Comparison of ENCODE assay signal across 8 mouse cellular contexts in genomic region chr17:21534460-21535095, GRCm38 (mm10). TPM values are rescaled to one million over a fixed set of nuclear protein-coding genes. Genes with fewer than 3 reads are reported as not detected.
DNase-seq lines count a peak whose midpoint lies in the region; ATAC-seq and TF ChIP-seq lines count a peak whose summit lies in the region.

No protein-coding gene starts in this region.

- no peak for TF ChIP-seq POLR2A in cerebellum, adult 2 months (IDR thresholded peaks at IDR 0.05; ENCODE audit: borderline replicate concordance, insufficient read depth, low read length)

- no peaks in the 10 kb centered on the region for H3K36me3 ChIP-seq in forebrain, postnatal 0 days (ENCODE audit: insufficient read depth)
- H3K36me3 ChIP-seq in intestine, postnatal 0 days (ENCODE audit: control insufficient read depth, insufficient read depth): no peaks in the 10 kb centered on the region
- no peaks in the 10 kb centered on the region for H3K36me3 ChIP-seq in liver, embryonic 12.5 days
- H3K36me3 ChIP-seq in neural tube, embryonic 11.5 days (ENCODE audit: control insufficient read depth, insufficient read depth, low read length): no peaks in the 10 kb centered on the region

- peak; percentile 60 for DNase-seq in 3134 (ENCODE audit: extremely low read depth, insufficient read length, low spot score)
- peak; percentile 51 to 73 for DNase-seq in CD8-positive naive resting alpha-beta T cell, adult 2 months (ENCODE audit: low read depth in 2 of 2, low spot score in 2 of 2)
- DNase-seq in cerebellum, adult 2 months: peak; percentile 23 to 83
- peak; percentile 85 for DNase-seq in forebrain, postnatal 0 days
- DNase-seq in neural tube, embryonic 11.5 days (ENCODE audit: low spot score): peak; percentile 37
- DNase-seq in urinary bladder, adult 2 months (ENCODE audit: low spot score): no peak

- H3K27ac ChIP-seq in cerebellum, adult 2 months (ENCODE audit: insufficient read depth, low read length): peak overlapping the region; percentile 29
- H3K27ac ChIP-seq in forebrain, postnatal 0 days (ENCODE audit: low read depth, low read length): 0 out of 2 replicates have a peak overlapping the region, but pooled peaks have one; percentile 9
- H3K27ac ChIP-seq in intestine, postnatal 0 days (ENCODE audit: low read depth, low read length): no peak overlapping the region
- peak overlapping the region; percentile 27; the same call in 1 of the 2 replicates for H3K27ac ChIP-seq in liver, embryonic 12.5 days
- no peak overlapping the region for H3K27ac ChIP-seq in neural tube, embryonic 11.5 days (ENCODE audit: low read depth, low read length)

- peak; percentile 38 for ATAC-seq in forebrain, postnatal 0 days
- ATAC-seq in intestine, postnatal 0 days: peak; percentile 45
- ATAC-seq in liver, embryonic 12.5 days: peak; percentile 26
- peak; percentile 13; the same call in 1 of the 2 replicates for ATAC-seq in neural tube, embryonic 11.5 days (ENCODE audit: insufficient read depth, low FRiP score, low TSS enrichment)

- 2% methylated on average over 4 of the region's 4 CpGs for WGBS in cerebellum, adult 2 months
- WGBS in forebrain, postnatal 0 days: 17% methylated on average over 4 of the region's 4 CpGs
- WGBS in intestine, postnatal 0 days: 17% methylated on average over 4 of the region's 4 CpGs
- WGBS in liver, embryonic 12.5 days (ENCODE audit: insufficient replicate concordance): 4% methylated on average over 4 of the region's 4 CpGs
- WGBS in neural tube, embryonic 11.5 days: 25% methylated on average over 4 of the region's 4 CpGs

- peak; percentile 50; the same call in 1 of the 2 replicates for TF ChIP-seq CTCF in cerebellum, adult 2 months (IDR thresholded peaks at IDR 0.05; ENCODE audit: borderline replicate concordance, insufficient read depth, low read depth, low read length)
- peak; percentile 86 for TF ChIP-seq CTCF in forebrain, postnatal 0 days (IDR thresholded peaks at IDR 0.05; ENCODE audit: low read depth)
- TF ChIP-seq CTCF in intestine, postnatal 0 days (IDR thresholded peaks at IDR 0.05; ENCODE audit: low read depth): peak; percentile 90

- no peak overlapping the region for H3K4me3 ChIP-seq in cerebellum, adult 2 months (replicated peaks; ENCODE audit: insufficient read depth, low read depth, low read length)
- H3K4me3 ChIP-seq in forebrain, postnatal 0 days (ENCODE audit: low read depth, low read length): no peak overlapping the region
- no peak overlapping the region for H3K4me3 ChIP-seq in intestine, postnatal 0 days (ENCODE audit: low read depth, low read length)
- H3K4me3 ChIP-seq in liver, embryonic 12.5 days: peak overlapping the region; percentile 62; the same call in 1 of the 2 replicates
- H3K4me3 ChIP-seq in neural tube, embryonic 11.5 days (ENCODE audit: low read depth, low read length): no peak overlapping the region

- H3K9me3 ChIP-seq in forebrain, postnatal 0 days (ENCODE audit: low read length): no peaks in the 10 kb centered on the region
- H3K9me3 ChIP-seq in intestine, postnatal 0 days (ENCODE audit: control insufficient read depth): no peaks in the 10 kb centered on the region
- H3K9me3 ChIP-seq in liver, embryonic 12.5 days (replicated peaks): no peaks in the 10 kb centered on the region
- no peaks in the 10 kb centered on the region for H3K9me3 ChIP-seq in neural tube, embryonic 11.5 days (ENCODE audit: control insufficient read depth, low read length)

- no peak overlapping the region for H3K9ac ChIP-seq in forebrain, postnatal 0 days
- no peak overlapping the region for H3K9ac ChIP-seq in intestine, postnatal 0 days (ENCODE audit: low read depth, low read length)
- H3K9ac ChIP-seq in liver, embryonic 12.5 days: no peak overlapping the region
- no peak overlapping the region for H3K9ac ChIP-seq in neural tube, embryonic 11.5 days (ENCODE audit: low read length)

- H3K27me3 ChIP-seq in cerebellum, adult 2 months (ENCODE audit: control insufficient read depth, insufficient read depth, low read length): no peaks in the 10 kb centered on the region
- H3K27me3 ChIP-seq in forebrain, postnatal 0 days (ENCODE audit: insufficient read depth, low read length): no peaks in the 10 kb centered on the region
- H3K27me3 ChIP-seq in intestine, postnatal 0 days (replicated peaks; ENCODE audit: control insufficient read depth, insufficient read depth, low read length): no peaks in the 10 kb centered on the region
- no peaks in the 10 kb centered on the region for H3K27me3 ChIP-seq in liver, embryonic 12.5 days (replicated peaks)
- H3K27me3 ChIP-seq in neural tube, embryonic 11.5 days (ENCODE audit: control insufficient read depth, insufficient read depth, low read length): no peaks in the 10 kb centered on the region

- H3K4me2 ChIP-seq in forebrain, postnatal 0 days (ENCODE audit: low read depth): no peak overlapping the region; the same call in 1 of the 2 replicates
- peak overlapping the region; percentile 78 for H3K4me2 ChIP-seq in intestine, postnatal 0 days (replicated peaks; ENCODE audit: low read depth)
- peak overlapping the region; percentile 82 for H3K4me2 ChIP-seq in liver, embryonic 12.5 days
- H3K4me2 ChIP-seq in neural tube, embryonic 11.5 days (ENCODE audit: low read depth): no peak overlapping the region

- peaks cover 3% of the 10 kb centered on the region; the same call in 1 of the 2 replicates for H3K4me1 ChIP-seq in cerebellum, adult 2 months (ENCODE audit: control insufficient read depth, insufficient read depth, low read length)
- H3K4me1 ChIP-seq in forebrain, postnatal 0 days (ENCODE audit: insufficient read depth): peaks cover 8% of the 10 kb centered on the region; the same call in 1 of the 2 replicates
- H3K4me1 ChIP-seq in intestine, postnatal 0 days (replicated peaks; ENCODE audit: control insufficient read depth, insufficient read depth, low read length): 0 out of 2 replicates have a peak, but pooled peaks cover 7% of the 10 kb centered on the region
- H3K4me1 ChIP-seq in liver, embryonic 12.5 days: peaks cover 42% of the 10 kb centered on the region
- H3K4me1 ChIP-seq in neural tube, embryonic 11.5 days (ENCODE audit: control insufficient read depth, insufficient read depth, low read length): no peaks in the 10 kb centered on the region

RNA-seq across cellular contexts. Expression of gene Zfp52, which starts 0.8 kb away (rescaled TPM):
- 3.5 and 4.0 TPM in 2 replicates for polyA plus RNA-seq in cerebellum, adult 2 months (2012; rRNA removed)
- 3.2 and 4.9 TPM in 2 replicates for total RNA-seq in forebrain, postnatal 0 days (2014; rRNA removed)
- 1.7 and 2.1 TPM in 2 replicates for polyA plus RNA-seq in forebrain, postnatal 0 days (2015; fragmentation: Nextera tagmentation; extraction: Ambion mirVana)
- 2.7 and 3.5 TPM in 2 replicates for polyA plus RNA-seq in intestine, postnatal 0 days (2015; fragmentation: Nextera tagmentation; extraction: Ambion mirVana)
- 1.4 and 1.5 TPM in 2 replicates for polyA plus RNA-seq in liver, embryonic 12.5 days (2016; fragmentation: Nextera tagmentation; extraction: Ambion mirVana)
- 1.3 and 1.5 TPM in 2 replicates for polyA plus RNA-seq in neural tube, embryonic 11.5 days (2014; fragmentation: Nextera tagmentation; extraction: Ambion mirVana)
- 4.7 and 5.6 TPM in 2 replicates for polyA plus RNA-seq in urinary bladder, adult 2 months (2012; rRNA removed)

RNA-seq across cellular contexts. Expression of gene Zfp948, which starts 32.2 kb away (rescaled TPM):
- polyA plus RNA-seq in cerebellum, adult 2 months (2012; rRNA removed): 8.9 and 9.0 TPM in 2 replicates
- 21.0 and 21.8 TPM in 2 replicates for total RNA-seq in forebrain, postnatal 0 days (2014; rRNA removed)
- 12.9 and 15.5 TPM in 2 replicates for polyA plus RNA-seq in forebrain, postnatal 0 days (2015; fragmentation: Nextera tagmentation; extraction: Ambion mirVana)
- polyA plus RNA-seq in intestine, postnatal 0 days (2015; fragmentation: Nextera tagmentation; extraction: Ambion mirVana): 13.7 and 15.1 TPM in 2 replicates
- 7.5 TPM in 2 replicates for polyA plus RNA-seq in liver, embryonic 12.5 days (2016; fragmentation: Nextera tagmentation; extraction: Ambion mirVana)
- polyA plus RNA-seq in neural tube, embryonic 11.5 days (2014; fragmentation: Nextera tagmentation; extraction: Ambion mirVana): 19.7 and 20.4 TPM in 2 replicates
- 8.5 and 9.8 TPM in 2 replicates for polyA plus RNA-seq in urinary bladder, adult 2 months (2012; rRNA removed)

RNA-seq across cellular contexts. Expression of gene Zfp53, which starts 45.8 kb away (rescaled TPM):
- polyA plus RNA-seq in cerebellum, adult 2 months (2012; rRNA removed): 3.4 TPM in 2 replicates
- total RNA-seq in forebrain, postnatal 0 days (2014; rRNA removed): 6.2 and 6.6 TPM in 2 replicates
- 8.0 and 11.3 TPM in 2 replicates for polyA plus RNA-seq in forebrain, postnatal 0 days (2015; fragmentation: Nextera tagmentation; extraction: Ambion mirVana)
- polyA plus RNA-seq in intestine, postnatal 0 days (2015; fragmentation: Nextera tagmentation; extraction: Ambion mirVana): 5.8 and 5.9 TPM in 2 replicates
- 4.1 TPM in 2 replicates for polyA plus RNA-seq in liver, embryonic 12.5 days (2016; fragmentation: Nextera tagmentation; extraction: Ambion mirVana)
- 8.7 and 10.1 TPM in 2 replicates for polyA plus RNA-seq in neural tube, embryonic 11.5 days (2014; fragmentation: Nextera tagmentation; extraction: Ambion mirVana)
- 8.1 and 9.2 TPM in 2 replicates for polyA plus RNA-seq in urinary bladder, adult 2 months (2012; rRNA removed)

Comparison
In these comparisons a context has a peak if more than half of its experiments do, and no peak if none do; other contexts are left out.
1. H3K27ac ChIP-seq: peak in cerebellum, adult 2 months (single experiment), forebrain, postnatal 0 days (single experiment) and liver, embryonic 12.5 days (single experiment); none in intestine, postnatal 0 days (single experiment) and neural tube, embryonic 11.5 days (single experiment).
2. H3K4me2 ChIP-seq: peak in intestine, postnatal 0 days (single experiment) and liver, embryonic 12.5 days (single experiment); none in forebrain, postnatal 0 days (single experiment) and neural tube, embryonic 11.5 days (single experiment).
3. Peak in every context shown above with its lines, with median percentiles within 50 percentile points of each other: CTCF ChIP-seq and ATAC-seq.